Mouse (Mus musculus): Measurements from ENCODE around the gene Myo1g.

GRCm38 (mm10) chr11:6472076-6472475 is 48.7 kb downstream of the Myo1g start:
- TF ChIP-seq EP300 (IDR thresholded peaks at IDR 0.05; ENCODE audit: insufficient read depth, low read depth, low read length) (no peak), CTCF (IDR thresholded peaks at IDR 0.05) (no peak)

All from heart, adult 2 months (tissue).